Mouse (Mus musculus): ENCODE results near the gene Plekhh3.
"Not testable (repeated sequence)": the region's sequence is repeated elsewhere in the genome, so short reads cannot be mapped to it uniquely, and the experiment has no call there.

The Plekhh3 gene

DNA sequence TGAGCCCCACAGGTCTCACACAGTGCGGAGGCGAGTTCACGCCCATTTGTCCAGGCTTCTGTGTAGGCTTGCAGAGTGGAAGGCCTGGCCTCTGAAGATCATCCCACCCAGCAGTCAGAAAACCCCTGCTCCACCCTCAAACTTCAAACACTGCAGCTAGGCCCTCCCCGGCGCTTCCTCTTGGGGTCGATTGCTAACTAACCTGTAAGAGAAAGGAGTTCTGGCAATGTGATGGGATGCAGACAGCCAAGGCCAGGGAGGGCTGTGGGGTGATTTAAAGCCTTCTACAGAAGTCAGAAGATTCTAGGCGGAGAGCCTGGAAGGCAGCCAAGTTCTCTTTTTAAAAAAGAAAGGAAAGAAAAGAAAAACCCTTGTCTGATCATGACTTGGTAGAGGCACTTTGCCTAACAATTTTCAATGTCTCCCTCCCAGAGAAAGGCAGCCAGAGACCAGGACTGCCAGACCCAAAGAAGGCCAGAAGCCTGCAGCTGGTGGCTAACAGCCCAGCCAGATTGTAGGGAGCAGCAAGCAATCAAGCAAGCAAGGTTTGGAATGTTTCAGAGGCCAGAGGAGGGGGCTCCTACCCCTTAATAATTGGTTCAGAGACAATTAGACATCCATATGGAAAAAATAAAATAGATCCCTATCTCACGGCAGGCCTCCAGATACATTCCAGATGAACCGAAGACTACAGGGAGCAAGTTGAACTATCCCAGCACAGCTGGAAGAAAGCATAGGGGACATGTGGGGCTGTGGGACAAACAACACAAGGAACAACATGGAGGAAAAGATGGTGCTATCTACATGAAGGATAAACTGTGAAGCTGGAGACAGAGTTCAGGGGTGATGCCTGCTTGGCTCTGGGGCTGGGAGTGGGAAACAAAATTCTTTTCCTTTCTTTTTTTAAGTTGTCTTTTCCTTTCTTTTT, 21.7 kb downstream of the Plekhh3 start:
- no peak for DNase-seq

DNA sequence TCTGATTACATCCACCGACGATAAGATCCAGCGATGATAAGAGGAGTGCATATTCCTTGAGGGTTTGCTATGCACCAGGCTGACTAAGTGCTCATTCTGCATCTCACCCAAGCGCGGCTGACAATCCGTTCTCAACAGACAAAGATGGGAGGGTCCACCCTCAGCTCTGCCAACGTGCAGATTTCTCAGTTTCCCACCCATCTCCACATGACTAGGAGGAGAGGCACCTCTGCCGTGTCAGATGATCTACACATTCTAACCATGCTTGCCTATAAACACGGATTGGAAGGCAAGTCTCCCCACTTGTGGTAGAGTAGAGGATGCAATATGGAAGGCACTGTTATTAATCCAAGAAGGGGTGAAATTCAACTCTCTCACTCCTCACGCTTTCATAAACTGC, 22.4 kb downstream of the Plekhh3 start:
- no peak for DNase-seq

DNA sequence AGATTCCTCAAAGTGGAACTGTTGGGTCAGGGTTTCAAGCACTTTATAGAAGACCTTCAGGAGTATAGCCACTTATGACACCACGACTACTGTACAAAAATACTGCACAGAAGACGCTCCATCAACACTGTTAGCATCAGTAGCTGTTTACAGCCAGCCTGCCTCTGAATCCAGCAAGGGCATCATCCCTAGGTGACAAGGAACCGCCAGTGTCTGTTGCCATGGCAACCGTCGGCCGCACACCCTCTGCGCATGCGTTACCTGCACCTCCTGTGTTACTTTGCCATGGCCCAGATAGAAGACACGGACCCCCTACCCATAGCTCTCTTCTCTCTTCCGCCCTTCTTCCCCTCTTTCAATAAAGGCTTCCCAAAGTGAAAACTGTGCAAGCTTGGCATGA, 24.8 kb downstream of the Plekhh3 start:
- no peak for DNase-seq

DNA sequence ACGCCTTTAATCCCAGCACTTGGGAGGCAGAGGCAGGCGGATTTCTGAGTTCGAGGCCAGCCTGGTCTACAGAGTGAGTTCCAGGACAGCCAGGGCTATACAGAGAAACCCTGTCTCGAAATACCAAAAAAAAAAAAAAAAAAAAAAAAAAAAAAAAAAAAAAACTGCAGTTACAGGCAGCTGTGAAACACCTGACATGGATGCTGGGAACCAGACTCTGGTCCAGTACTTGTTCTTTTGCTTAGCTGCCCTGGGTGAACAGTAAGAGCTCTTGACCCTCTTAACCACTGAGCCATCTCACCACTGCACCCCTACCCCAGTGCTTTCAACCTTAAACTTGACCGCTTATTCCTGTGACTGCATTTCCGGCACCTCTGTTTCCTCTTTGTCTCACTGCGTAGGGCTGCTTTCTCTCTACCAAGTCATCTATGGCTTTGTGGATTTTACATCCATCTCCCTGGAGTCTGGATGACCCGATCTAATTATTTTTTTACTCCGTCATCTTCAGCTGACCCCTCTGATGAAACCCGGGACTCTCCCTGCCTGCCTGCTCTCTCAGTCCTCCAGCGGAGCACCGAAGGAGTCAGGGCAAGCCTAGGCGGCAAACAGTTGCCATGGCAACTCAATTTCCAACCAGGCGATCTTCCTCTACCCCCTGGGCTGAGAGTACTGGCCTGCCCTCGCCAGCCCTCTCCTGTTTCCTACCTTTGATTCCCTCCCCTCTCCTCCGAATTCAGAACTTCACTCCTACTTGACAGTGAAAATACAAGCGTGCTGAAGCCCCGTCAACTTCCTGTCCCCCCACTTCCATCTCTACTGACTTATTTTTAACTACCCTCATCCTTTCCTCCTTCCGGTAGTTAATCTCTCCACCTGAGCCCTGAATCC, 27.6 kb downstream of the Plekhh3 start:
- DNase-seq, result no peak

GRCm38 (mm10) chr11:101142215-101142967, 28.8 kb downstream of the Plekhh3 start:
- no peak for DNase-seq

GRCm38 (mm10) chr11:101141088-101141487, 30.1 kb downstream of the Plekhh3 start:
- DNase-seq, result no peak

DNA sequence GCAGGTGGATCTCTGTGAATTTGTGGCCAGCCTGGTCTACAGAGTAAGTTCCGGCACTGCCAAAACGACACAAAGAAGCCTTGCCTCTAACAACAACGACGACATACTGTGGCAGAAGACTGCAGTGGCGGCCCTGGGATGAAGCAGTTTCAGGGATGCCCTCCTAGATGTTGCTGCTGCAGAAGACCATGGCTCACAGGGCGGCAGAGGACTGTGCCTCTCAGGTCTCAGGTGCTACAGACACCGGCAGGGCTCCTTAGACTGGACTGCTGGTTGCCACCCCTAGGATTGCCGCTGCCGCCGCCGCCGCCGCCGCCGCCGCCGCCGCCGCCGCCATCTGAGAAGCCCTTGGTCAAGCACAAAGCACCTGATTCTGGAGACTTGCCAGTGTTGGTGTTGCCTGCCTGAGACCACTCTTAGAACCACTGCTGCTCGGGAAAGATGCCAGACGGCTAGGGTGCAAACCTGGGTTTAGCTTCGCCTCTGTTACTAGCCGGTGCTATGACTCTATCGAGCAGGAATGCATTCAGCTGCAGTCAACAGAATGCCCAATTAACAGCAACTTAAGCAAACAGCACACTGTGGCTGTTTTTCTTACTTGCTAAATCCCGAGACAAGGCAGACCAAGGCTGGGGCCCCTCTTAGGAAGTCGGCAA, 30.9 kb downstream of the Plekhh3 start:
- DNase-seq, result peak; percentile 58

- peak; percentile 69 for DNase-seq
These were observed 32.5 kb downstream of the Plekhh3 start for GRCm38 (mm10) chr11:101138536-101139181.

GRCm38 (mm10) chr11:101137000-101137399, 34.2 kb downstream of the Plekhh3 start:
- no peak for DNase-seq

DNA sequence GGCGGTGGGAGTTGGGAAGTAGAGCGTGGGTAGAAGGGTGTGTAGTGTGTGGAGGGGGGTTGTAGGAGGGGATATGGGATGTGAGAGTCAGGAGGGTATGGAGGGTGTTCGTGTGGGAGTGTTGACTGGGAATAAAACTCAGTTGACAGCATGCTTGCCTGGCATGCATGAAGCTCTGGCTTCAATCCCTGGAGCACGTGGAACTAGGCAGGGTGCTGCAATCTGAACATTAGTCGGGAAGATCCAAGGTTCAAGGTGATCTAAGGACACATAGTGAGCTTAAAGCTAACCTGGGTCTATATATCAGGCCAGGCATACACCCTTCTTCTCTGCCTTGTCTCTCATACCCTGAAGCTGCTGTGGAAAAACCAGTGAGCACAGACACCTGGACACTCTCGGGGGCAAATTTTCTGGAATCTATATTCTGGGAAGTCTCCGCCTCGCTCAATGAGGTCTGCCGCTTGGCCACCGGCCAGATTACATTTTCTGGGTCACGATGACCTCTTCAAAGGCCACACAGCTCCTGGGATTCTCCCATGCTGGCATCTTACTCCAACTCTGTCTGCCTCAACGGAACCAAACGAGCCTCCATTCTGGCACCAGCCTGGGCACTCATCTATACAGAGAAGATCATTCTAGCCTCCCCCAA, 36.8 kb downstream of the Plekhh3 start:
- no peak for DNase-seq

DNA sequence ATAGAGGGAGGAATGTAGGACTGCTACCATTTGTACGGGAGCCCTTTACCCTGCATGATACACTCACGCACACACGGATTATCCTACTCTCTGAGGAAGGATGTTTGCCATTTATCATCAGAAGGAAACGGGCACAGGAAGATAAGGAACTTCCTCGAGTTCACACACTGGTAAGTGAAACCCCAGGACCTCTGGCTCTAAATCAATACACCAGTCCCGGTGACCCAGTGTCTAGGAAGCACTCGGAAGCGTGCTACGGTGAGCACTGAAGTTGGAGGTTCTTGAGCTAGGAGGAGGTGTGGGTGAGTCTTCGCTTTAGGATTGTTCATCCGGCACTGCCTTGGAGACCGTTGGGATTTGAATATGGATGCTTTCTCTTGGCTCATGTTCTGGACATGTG, 38.1 kb downstream of the Plekhh3 start:
- DNase-seq, result no peak

GRCm38 (mm10) chr11:101131701-101132100, 39.5 kb downstream of the Plekhh3 start:
- peak; percentile 51 for DNase-seq

- DNase-seq, result no peak
These were observed 40.0 kb downstream of the Plekhh3 start for GRCm38 (mm10) chr11:101131187-101131586.

DNA sequence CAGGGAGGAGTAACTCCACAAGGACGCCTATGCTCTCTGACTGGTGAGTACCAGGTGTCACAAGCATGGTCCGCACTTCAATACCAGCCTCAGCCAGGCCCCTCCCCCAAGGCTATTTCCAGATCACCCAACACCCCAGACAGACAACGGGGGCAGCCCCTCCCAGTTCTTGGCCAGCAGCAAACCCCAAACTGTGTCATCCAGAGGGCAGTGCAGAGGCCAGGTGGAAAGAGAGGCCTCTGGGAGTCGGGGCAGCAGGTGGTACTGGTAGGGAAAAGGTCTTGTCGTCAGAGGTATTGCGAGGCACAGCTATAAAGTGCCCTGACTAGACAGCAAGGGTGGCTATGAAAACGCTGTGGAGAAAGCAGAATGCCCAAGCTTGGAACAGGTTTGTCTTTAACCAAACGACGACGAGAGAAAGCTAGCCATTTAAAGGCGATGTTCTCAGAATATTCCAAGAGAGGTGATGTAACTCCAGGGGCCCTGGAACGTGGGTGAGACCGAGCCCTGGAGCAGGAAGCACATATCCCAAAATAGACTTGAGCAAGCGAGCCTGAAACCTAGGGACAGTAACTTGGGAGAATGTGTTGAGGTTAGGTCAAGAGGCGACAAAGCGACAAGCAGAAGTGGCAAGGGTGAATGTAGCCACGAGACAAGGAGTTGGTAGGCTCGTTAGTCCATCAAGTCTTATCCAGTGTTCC, 40.9 kb downstream of the Plekhh3 start:
- peak; percentile 48 for DNase-seq

DNA sequence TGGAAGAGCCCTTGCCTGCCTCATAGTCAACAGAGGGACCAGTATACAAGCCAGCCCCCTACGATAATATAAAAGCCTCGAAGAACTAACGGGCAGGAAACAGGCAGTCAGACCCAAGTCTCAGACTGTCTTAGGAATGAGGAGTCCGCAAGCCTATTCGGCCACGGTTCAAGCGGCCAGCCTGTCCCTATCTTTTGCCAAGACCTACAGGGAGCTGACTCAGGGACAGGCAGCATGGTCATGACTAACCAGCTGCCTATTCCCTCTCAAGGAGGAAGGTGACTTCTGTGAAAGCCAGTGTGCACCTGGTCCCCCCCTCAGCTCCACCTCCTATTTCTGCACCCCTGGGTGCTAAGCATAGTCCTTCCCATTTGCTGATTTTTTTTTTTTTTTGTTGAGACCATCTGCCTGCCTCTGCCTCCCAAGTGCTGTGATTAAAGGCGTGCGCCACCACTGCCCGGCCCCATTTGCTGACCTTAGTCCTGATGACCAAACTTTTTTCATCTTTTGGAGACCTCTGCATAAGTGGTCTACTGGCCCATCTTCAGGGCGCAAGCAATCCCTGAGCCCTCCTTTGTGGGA, 42.1 kb downstream of the Plekhh3 start:
- DNase-seq, result no peak

DNA sequence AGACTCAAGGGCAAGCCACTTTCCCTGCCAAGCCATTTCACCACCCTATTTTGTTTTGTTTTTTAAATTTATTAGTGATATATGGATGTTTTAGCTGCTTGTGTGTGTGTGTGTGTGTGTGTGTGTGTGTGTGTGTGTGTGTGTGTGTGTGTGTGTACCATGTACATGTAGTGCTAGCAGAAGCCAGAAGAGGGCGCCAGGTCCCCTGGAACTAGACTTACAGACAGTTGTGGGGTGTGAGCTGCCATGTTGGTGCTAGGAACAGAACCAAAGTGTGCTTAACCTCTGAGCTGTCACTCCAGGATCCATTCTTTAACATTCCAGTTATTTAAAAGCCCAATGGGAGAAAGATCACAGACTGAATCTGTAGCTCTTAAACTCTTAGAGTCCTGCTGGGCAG, 44.1 kb downstream of the Plekhh3 start:
- DNase-seq, result no peak

GRCm38 (mm10) chr11:101125008-101125407, 46.1 kb downstream of the Plekhh3 start:
- DNase-seq, result not testable (repeated sequence)

- not testable (repeated sequence) for DNase-seq
These were observed 46.7 kb downstream of the Plekhh3 start for GRCm38 (mm10) chr11:101124494-101124893.

- no peak for DNase-seq
These were observed 50.5 kb downstream of the Plekhh3 start for GRCm38 (mm10) chr11:101120545-101121188.
